9 mouse cellular contexts compared by ENCODE assay signal in the genomic region with DNA sequence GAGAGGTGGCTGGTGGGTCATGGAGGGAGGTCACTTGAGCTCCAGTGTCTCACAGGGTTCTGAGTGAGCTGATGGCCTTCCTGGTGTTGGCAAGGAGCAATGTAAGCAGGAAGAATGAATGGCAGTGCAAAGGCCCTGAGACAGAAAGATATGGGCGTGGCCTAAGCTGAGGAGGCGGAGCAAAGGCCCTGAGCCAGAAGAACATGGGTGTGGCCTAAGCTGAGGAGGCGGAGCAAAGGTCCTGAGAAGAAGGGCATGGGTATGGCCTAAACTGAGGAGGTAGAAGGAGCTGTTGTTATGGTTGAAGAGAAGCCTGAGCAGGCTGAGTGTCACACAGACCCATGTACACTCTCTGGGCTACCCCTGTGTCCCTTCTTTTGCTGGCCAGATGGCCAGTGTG. TPM values are rescaled to one million over a fixed set of nuclear protein-coding genes. Genes with fewer than 3 reads are reported as not detected.
DNase-seq lines count a peak whose midpoint lies in the region; ATAC-seq and TF ChIP-seq lines count a peak whose summit lies in the region.
"Had no signal": no experiment of that assay in that cellular context is flagged by ENCODE, and none has a peak within 500 bp of the region (broad histone marks: within the 10 kb centered on the region; RNA-seq: fewer than 3 reads in every experiment).

No protein-coding gene starts in this region.

- WGBS in heart, embryonic 11.5 days (ENCODE audit: insufficient replicate concordance), result 87% methylated on average over 3 of the region's 3 CpGs
- WGBS in hindbrain, embryonic 14.5 days, result 97% methylated on average over 3 of the region's 3 CpGs
- WGBS in liver, postnatal 0 days (ENCODE audit: insufficient replicate concordance), result 64% methylated on average over 3 of the region's 3 CpGs

- H3K36me3 ChIP-seq in heart, embryonic 11.5 days (ENCODE audit: control insufficient read depth, insufficient read depth, low read length), result no peaks in the 10 kb centered on the region
- H3K36me3 ChIP-seq in hindbrain, embryonic 14.5 days (replicated peaks; ENCODE audit: control insufficient read depth, insufficient read depth), result no peaks in the 10 kb centered on the region
- H3K36me3 ChIP-seq in liver, postnatal 0 days (replicated peaks; ENCODE audit: insufficient read depth, low read length), result no peaks in the 10 kb centered on the region

- no peaks in the 10 kb centered on the region for H3K27me3 ChIP-seq in heart, embryonic 11.5 days (ENCODE audit: control insufficient read depth, insufficient read depth, low read length)
- no peaks in the 10 kb centered on the region for H3K27me3 ChIP-seq in hindbrain, embryonic 14.5 days (ENCODE audit: control insufficient read depth, insufficient read depth, low read length)
- H3K27me3 ChIP-seq in liver, postnatal 0 days (ENCODE audit: insufficient read depth, low read length), result no peaks in the 10 kb centered on the region

- no peak for TF ChIP-seq EP300 in liver, postnatal 0 days (IDR thresholded peaks at IDR 0.05; ENCODE audit: low read depth)

- H3K27ac ChIP-seq in heart, embryonic 11.5 days (ENCODE audit: low read depth, low read length), result peak overlapping the region; percentile 94
- H3K27ac ChIP-seq in hindbrain, embryonic 14.5 days, result peak overlapping the region; percentile 62; the same call in 1 of the 2 replicates
- peak overlapping the region; percentile 51; the same call in 1 of the 2 replicates for H3K27ac ChIP-seq in liver, postnatal 0 days (ENCODE audit: low read depth)

- H3K4me3 ChIP-seq in heart, embryonic 11.5 days (ENCODE audit: low read depth, low read length), result no peak overlapping the region
- H3K4me3 ChIP-seq in hindbrain, embryonic 14.5 days (replicated peaks; ENCODE audit: low read length), result no peak overlapping the region
- H3K4me3 ChIP-seq in liver, postnatal 0 days (ENCODE audit: low read depth, low read length), result no peak overlapping the region

- no peaks in the 10 kb centered on the region for H3K9me3 ChIP-seq in heart, embryonic 11.5 days (replicated peaks; ENCODE audit: control insufficient read depth, low read length)
- H3K9me3 ChIP-seq in hindbrain, embryonic 14.5 days (ENCODE audit: control insufficient read depth, low read length), result no peaks in the 10 kb centered on the region
- H3K9me3 ChIP-seq in liver, postnatal 0 days (ENCODE audit: low read length), result no peaks in the 10 kb centered on the region

- TF ChIP-seq CTCF in liver, postnatal 0 days (IDR thresholded peaks at IDR 0.05; ENCODE audit: low read depth), result no peak

- no peak for ATAC-seq in heart, embryonic 11.5 days (replicated peaks; ENCODE audit: insufficient number of reproducible peaks, low FRiP score, low TSS enrichment)
- no peak for ATAC-seq in hindbrain, embryonic 14.5 days (ENCODE audit: low FRiP score)
- no peak for ATAC-seq in liver, postnatal 0 days

- H3K4me2 ChIP-seq in heart, embryonic 11.5 days, result no peak overlapping the region
- H3K4me2 ChIP-seq in hindbrain, embryonic 14.5 days (replicated peaks), result no peak overlapping the region
- no peak overlapping the region for H3K4me2 ChIP-seq in liver, postnatal 0 days (ENCODE audit: low read depth, low read length)

- H3K4me1 ChIP-seq in heart, embryonic 11.5 days (ENCODE audit: control insufficient read depth, insufficient read depth, low read length), result peaks cover 50% of the 10 kb centered on the region
- peaks cover 17% of the 10 kb centered on the region for H3K4me1 ChIP-seq in hindbrain, embryonic 14.5 days (replicated peaks; ENCODE audit: control insufficient read depth, insufficient read depth, low read length)
- peaks cover 25% of the 10 kb centered on the region for H3K4me1 ChIP-seq in liver, postnatal 0 days (ENCODE audit: insufficient read depth)

- DNase-seq in heart, postnatal 25 days (ENCODE audit: low spot score), result no peak
- peak; percentile 37 for DNase-seq in c-Kit-negative CD71-positive TER-119-positive erythroid progenitor cells, embryonic 14.5 days (ENCODE audit: low read depth, low spot score)
- no peak for DNase-seq in hindbrain, embryonic 14.5 days (ENCODE audit: low spot score)
- DNase-seq in liver, postnatal 0 days, result peak; percentile 39
- no peak for DNase-seq in cerebellum, postnatal 36 days
- DNase-seq in left cerebral cortex, postnatal 4 days, result no peak
- DNase-seq in layer of hippocampus, adult 18-20 months (ENCODE audit: low spot score in 2 of 2), result no peak

- no peak overlapping the region for H3K9ac ChIP-seq in heart, embryonic 11.5 days (ENCODE audit: low read depth, low read length)
- no peak overlapping the region for H3K9ac ChIP-seq in hindbrain, embryonic 14.5 days
- no peak overlapping the region for H3K9ac ChIP-seq in liver, postnatal 0 days (replicated peaks)

- intact Hi-C loops in heart, postnatal 25 days (cut with DNase I), result no loop called here
- intact Hi-C loops in left cerebral cortex, postnatal 4 days (cut with DNase I), result loop anchor here (5.0 kb wide), 1 partner anchor 34 kb away; no protein-coding TSS in a partner anchor

RNA-seq across cellular contexts. Expression of a gene that starts 8.8 kb away (rescaled TPM):
- 24.1 and 29.7 TPM in 2 replicates for polyA plus RNA-seq in heart, embryonic 11.5 days (2014; fragmentation: Nextera tagmentation; extraction: Ambion mirVana)
- total RNA-seq in heart, postnatal 25 days (2021), result 10 to 100 TPM; 34.1 to 41.0 TPM
- 10.7 and 11.2 TPM in 2 replicates for polyA plus RNA-seq in hindbrain, embryonic 14.5 days (2014; fragmentation: Nextera tagmentation; extraction: Ambion mirVana)
- 12.6 and 19.8 TPM in 2 replicates for polyA plus RNA-seq in liver, postnatal 0 days (2015; fragmentation: Nextera tagmentation; extraction: Ambion mirVana)
- total RNA-seq in left cerebral cortex, postnatal 4 days (2021), result 1 to 10 TPM; 8.3 to 9.1 TPM
- total RNA-seq in layer of hippocampus, adult 18-20 months (2021), result 10 to 100 TPM; 11.9 to 15.8 TPM
- total RNA-seq: hematopoietic stem cell, adult 5-6 weeks had no signal

RNA-seq across cellular contexts. Expression of a gene that starts 21.7 kb away (rescaled TPM):
- polyA plus RNA-seq in heart, embryonic 11.5 days (2014; fragmentation: Nextera tagmentation; extraction: Ambion mirVana), result 0.49 TPM in 1 of 2 replicates, not detected in the other
- total RNA-seq in heart, postnatal 25 days (2021), result under 1 TPM; 0.62 to 0.64 TPM
- polyA plus RNA-seq in hindbrain, embryonic 14.5 days (2014; fragmentation: Nextera tagmentation; extraction: Ambion mirVana), result not detected in 2 replicates
- 3.4 TPM in 2 replicates for polyA plus RNA-seq in liver, postnatal 0 days (2015; fragmentation: Nextera tagmentation; extraction: Ambion mirVana)
- total RNA-seq in left cerebral cortex, postnatal 4 days (2021), result not detected
- not detected for total RNA-seq in layer of hippocampus, adult 18-20 months (2021)
- total RNA-seq: hematopoietic stem cell, adult 5-6 weeks had no signal

RNA-seq across cellular contexts. Expression of a gene that starts 30.7 kb away (rescaled TPM):
- polyA plus RNA-seq in heart, embryonic 11.5 days (2014; fragmentation: Nextera tagmentation; extraction: Ambion mirVana), result 3.7 and 4.2 TPM in 2 replicates
- total RNA-seq in heart, postnatal 25 days (2021), result 10 to 100 TPM; 14.8 to 18.3 TPM
- 2.5 and 2.6 TPM in 2 replicates for polyA plus RNA-seq in hindbrain, embryonic 14.5 days (2014; fragmentation: Nextera tagmentation; extraction: Ambion mirVana)
- 1.5 and 1.8 TPM in 2 replicates for polyA plus RNA-seq in liver, postnatal 0 days (2015; fragmentation: Nextera tagmentation; extraction: Ambion mirVana)
- 1 to 10 TPM; 5.2 to 5.4 TPM for total RNA-seq in left cerebral cortex, postnatal 4 days (2021)
- 1 to 10 TPM; 5.9 to 6.7 TPM for total RNA-seq in layer of hippocampus, adult 18-20 months (2021)
- total RNA-seq: hematopoietic stem cell, adult 5-6 weeks had no signal

RNA-seq across cellular contexts. Expression of a gene that starts 43.4 kb away (rescaled TPM):
- 29.3 and 31.7 TPM in 2 replicates for polyA plus RNA-seq in heart, embryonic 11.5 days (2014; fragmentation: Nextera tagmentation; extraction: Ambion mirVana)
- 10 to 100 TPM; 41.6 to 43.8 TPM for total RNA-seq in heart, postnatal 25 days (2021)
- polyA plus RNA-seq in hindbrain, embryonic 14.5 days (2014; fragmentation: Nextera tagmentation; extraction: Ambion mirVana), result 40.1 and 43.0 TPM in 2 replicates
- polyA plus RNA-seq in liver, postnatal 0 days (2015; fragmentation: Nextera tagmentation; extraction: Ambion mirVana), result 12.9 and 14.8 TPM in 2 replicates
- total RNA-seq in left cerebral cortex, postnatal 4 days (2021), result 10 to 100 TPM; 59.3 to 65.6 TPM
- 10 to 100 TPM; 59.0 to 61.7 TPM for total RNA-seq in layer of hippocampus, adult 18-20 months (2021)

Comparison
In these comparisons a context has a peak if more than half of its experiments do, and no peak if none do; other contexts are left out.
1. DNase-seq: peak in c-Kit-negative CD71-positive TER-119-positive erythroid progenitor cells, embryonic 14.5 days (single experiment) and liver, postnatal 0 days (single experiment); none in heart, postnatal 25 days (single experiment), hindbrain, embryonic 14.5 days (single experiment), cerebellum, postnatal 36 days (0 of 2), left cerebral cortex, postnatal 4 days (single experiment) and layer of hippocampus, adult 18-20 months (0 of 2).
2. Peak in every context shown above with its lines, with median percentiles within 50 percentile points of each other: H3K27ac ChIP-seq.